In the genomic region with DNA sequence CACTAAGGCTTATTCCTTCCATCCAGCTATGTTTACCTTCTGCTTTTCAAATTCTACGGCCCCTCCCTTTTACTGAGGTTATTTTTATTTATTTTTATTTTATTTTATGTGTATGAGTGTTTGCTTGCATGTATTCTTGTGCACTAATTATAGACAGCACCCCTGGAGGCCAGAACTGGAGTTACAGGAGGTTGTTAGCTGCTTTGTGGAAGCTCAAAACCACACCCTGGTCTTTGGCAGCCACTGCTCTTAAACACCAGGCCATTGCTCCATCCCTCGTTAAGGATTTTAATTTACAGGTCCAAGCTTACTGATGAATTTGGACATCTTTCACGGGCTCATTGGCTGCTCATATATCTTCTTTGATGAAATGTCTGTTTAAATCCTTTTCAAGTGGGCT, we compare ENCODE assay signal across 12 mouse cellular contexts. TPM values are rescaled to one million over a fixed set of nuclear protein-coding genes. Genes with fewer than 3 reads are reported as not detected.
DNase-seq lines count a peak whose midpoint lies in the region; ATAC-seq and TF ChIP-seq lines count a peak whose summit lies in the region.
"Had no signal": no experiment of that assay in that cellular context is flagged by ENCODE, and none has a peak within 500 bp of the region (broad histone marks: within the 10 kb centered on the region; RNA-seq: fewer than 3 reads in every experiment).

No protein-coding gene starts in this region.

- no peak overlapping the region for H3K4me3 ChIP-seq in heart, postnatal 0 days (ENCODE audit: low read depth, low read length)
- H3K4me3 ChIP-seq in embryonic facial prominence, embryonic 14.5 days (ENCODE audit: low read depth, low read length) = no peak overlapping the region
- no peak overlapping the region for H3K4me3 ChIP-seq in heart, embryonic 12.5 days
- H3K4me3 ChIP-seq: limb, embryonic 13.5 days; myocyte had no signal

- no peak overlapping the region for H3K27ac ChIP-seq in heart, postnatal 0 days (ENCODE audit: low read depth)
- H3K27ac ChIP-seq in embryonic facial prominence, embryonic 14.5 days (replicated peaks; ENCODE audit: low read depth, low read length) = no peak overlapping the region
- no peak overlapping the region for H3K27ac ChIP-seq in heart, embryonic 12.5 days (ENCODE audit: poor library complexity, severe bottlenecking)
- H3K27ac ChIP-seq: limb, embryonic 13.5 days had no signal

- no peaks in the 10 kb centered on the region for H3K4me1 ChIP-seq in heart, postnatal 0 days (ENCODE audit: control insufficient read depth, insufficient read depth)
- no peaks in the 10 kb centered on the region for H3K4me1 ChIP-seq in embryonic facial prominence, embryonic 14.5 days (ENCODE audit: control insufficient read depth, insufficient read depth, low read length)
- no peaks in the 10 kb centered on the region for H3K4me1 ChIP-seq in heart, embryonic 12.5 days (replicated peaks)
- H3K4me1 ChIP-seq: limb, embryonic 13.5 days had no signal

- TF ChIP-seq CTCF in heart, postnatal 0 days (IDR thresholded peaks at IDR 0.05; ENCODE audit: low read depth) = 0 out of 2 replicates have a peak, but pooled peaks have one; percentile 18

- TF ChIP-seq EP300 in heart, postnatal 0 days (IDR thresholded peaks at IDR 0.05; ENCODE audit: low read depth) = no peak

- no peak overlapping the region for H3K9ac ChIP-seq in heart, postnatal 0 days (replicated peaks; ENCODE audit: low read depth, low read length)
- H3K9ac ChIP-seq in embryonic facial prominence, embryonic 14.5 days (ENCODE audit: low read depth, low read length) = no peak overlapping the region
- no peak overlapping the region for H3K9ac ChIP-seq in heart, embryonic 12.5 days
- H3K9ac ChIP-seq: limb, embryonic 13.5 days had no signal

- no peak for DNase-seq in heart, postnatal 0 days (ENCODE audit: low spot score)
- no peak for DNase-seq in heart, postnatal 25 days (ENCODE audit: low spot score)
- DNase-seq in thymus, postnatal 14 days = peak; percentile 36
- no peak for DNase-seq in thymus, postnatal 25 days
- DNase-seq in embryonic facial prominence, embryonic 14.5 days (ENCODE audit: low spot score) = peak; percentile 28
- DNase-seq in testis, postnatal 10 days (ENCODE audit: low spot score) = no peak
- DNase-seq in urinary bladder, postnatal 14 days (ENCODE audit: low spot score) = no peak
- DNase-seq: cerebellum, adult 11-12 months; spleen, adult 18-20 months had no signal

- H3K9me3 ChIP-seq in heart, postnatal 0 days (replicated peaks; ENCODE audit: control insufficient read depth, low read length) = no peaks in the 10 kb centered on the region
- no peaks in the 10 kb centered on the region for H3K9me3 ChIP-seq in embryonic facial prominence, embryonic 14.5 days (ENCODE audit: control insufficient read depth, low read length)
- H3K9me3 ChIP-seq in heart, embryonic 12.5 days (replicated peaks) = no peaks in the 10 kb centered on the region
- H3K9me3 ChIP-seq: limb, embryonic 13.5 days had no signal

- ATAC-seq in heart, postnatal 0 days (ENCODE audit: insufficient read depth, low read depth) = no peak
- ATAC-seq in embryonic facial prominence, embryonic 14.5 days (ENCODE audit: low read depth) = no peak
- no peak for ATAC-seq in heart, embryonic 12.5 days (ENCODE audit: insufficient number of reproducible peaks, low FRiP score)

- no peaks in the 10 kb centered on the region for H3K36me3 ChIP-seq in heart, postnatal 0 days (replicated peaks; ENCODE audit: control insufficient read depth, insufficient read depth, low read length)
- H3K36me3 ChIP-seq in embryonic facial prominence, embryonic 14.5 days (ENCODE audit: control insufficient read depth, insufficient read depth, low read length) = no peaks in the 10 kb centered on the region
- H3K36me3 ChIP-seq in heart, embryonic 12.5 days = no peaks in the 10 kb centered on the region
- H3K36me3 ChIP-seq: limb, embryonic 13.5 days had no signal

- intact Hi-C loops in heart, postnatal 25 days (cut with DNase I) = no loop called here

- WGBS in heart, postnatal 0 days = 54% methylated on average over 3 of the region's 3 CpGs
- WGBS in embryonic facial prominence, embryonic 14.5 days = 51% methylated on average over 3 of the region's 3 CpGs
- WGBS in heart, embryonic 12.5 days = 53% methylated on average over 3 of the region's 3 CpGs

- H3K4me2 ChIP-seq in heart, postnatal 0 days (ENCODE audit: low read depth, low read length) = no peak overlapping the region
- no peak overlapping the region for H3K4me2 ChIP-seq in embryonic facial prominence, embryonic 14.5 days (ENCODE audit: low read depth, low read length)
- H3K4me2 ChIP-seq in heart, embryonic 12.5 days = no peak overlapping the region
- H3K4me2 ChIP-seq: limb, embryonic 13.5 days had no signal

- H3K27me3 ChIP-seq in heart, postnatal 0 days (ENCODE audit: control insufficient read depth, insufficient read depth, low read length) = no peaks in the 10 kb centered on the region
- H3K27me3 ChIP-seq in embryonic facial prominence, embryonic 14.5 days (replicated peaks; ENCODE audit: control insufficient read depth, insufficient read depth, low read length) = no peaks in the 10 kb centered on the region
- H3K27me3 ChIP-seq in heart, embryonic 12.5 days (replicated peaks) = no peaks in the 10 kb centered on the region
- H3K27me3 ChIP-seq: limb, embryonic 13.5 days had no signal

RNA-seq across cellular contexts. Expression of a gene that starts 14.6 kb away (rescaled TPM):
- total RNA-seq in heart, postnatal 0 days (2014; rRNA removed; ENCODE audit: low replicate concordance) = 13.1 and 18.6 TPM in 2 replicates
- 2.3 and 2.8 TPM in 2 replicates for polyA plus RNA-seq in heart, postnatal 0 days (2015; fragmentation: Nextera tagmentation; extraction: Ambion mirVana)
- 10 to 100 TPM; 20.8 to 21.4 TPM for total RNA-seq in heart, postnatal 25 days (2021)
- 6.4 and 7.8 TPM in 2 replicates for polyA plus RNA-seq in embryonic facial prominence, embryonic 14.5 days (2014; fragmentation: Nextera tagmentation; extraction: Ambion mirVana)
- 6.6 TPM in 2 replicates for polyA plus RNA-seq in heart, embryonic 12.5 days (2016; fragmentation: Nextera tagmentation; extraction: Ambion mirVana)

Comparison
In these comparisons a context has a peak if more than half of its experiments do, and no peak if none do; other contexts are left out.
1. DNase-seq: peak in thymus, postnatal 14 days (single experiment) and embryonic facial prominence, embryonic 14.5 days (single experiment); none in heart, postnatal 0 days (single experiment), heart, postnatal 25 days (single experiment), thymus, postnatal 25 days (single experiment), testis, postnatal 10 days (single experiment) and urinary bladder, postnatal 14 days (single experiment).